Mouse (Mus musculus) B cell, adult 2 months (primary cell): Measurements from ENCODE around the gene Lgr4.

Experiments
- DNase-seq, 2 experiments: peaks; one replicate each; pipeline ENCODE4 v3.0.0; 2022

The Lgr4 gene

DNA sequence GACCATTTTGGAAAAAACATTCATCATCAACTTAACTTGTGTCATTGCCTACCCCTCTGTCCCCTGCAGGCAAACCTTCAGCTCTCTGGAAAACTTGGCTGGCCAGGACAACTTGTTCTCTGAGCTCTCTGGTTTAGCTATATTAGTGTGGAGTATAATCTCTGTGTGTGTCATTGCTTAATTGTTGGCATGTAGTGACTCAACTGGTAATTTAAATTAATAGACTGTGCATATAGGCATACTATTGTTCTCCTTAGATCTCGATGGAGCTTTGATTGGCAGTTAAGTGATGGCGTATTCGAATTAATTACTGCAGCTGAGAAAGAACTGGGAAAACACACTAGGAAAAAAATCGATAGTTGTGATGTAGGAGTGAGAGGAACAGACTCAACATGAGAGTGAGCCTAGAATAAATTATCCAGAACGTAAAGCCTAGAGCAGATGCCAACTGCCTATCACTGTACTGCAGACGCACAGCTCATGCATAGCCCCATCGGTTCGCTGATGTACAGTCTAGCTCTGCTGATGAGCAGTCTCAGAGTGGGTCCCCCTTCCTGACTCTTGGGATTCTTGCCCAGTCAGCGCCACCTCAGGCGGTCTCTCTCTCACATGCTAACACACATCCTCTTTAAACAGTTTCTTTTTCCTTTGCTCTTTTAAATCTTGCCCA is 35.7 kb downstream of the Lgr4 start:
- no peak for DNase-seq

DNA sequence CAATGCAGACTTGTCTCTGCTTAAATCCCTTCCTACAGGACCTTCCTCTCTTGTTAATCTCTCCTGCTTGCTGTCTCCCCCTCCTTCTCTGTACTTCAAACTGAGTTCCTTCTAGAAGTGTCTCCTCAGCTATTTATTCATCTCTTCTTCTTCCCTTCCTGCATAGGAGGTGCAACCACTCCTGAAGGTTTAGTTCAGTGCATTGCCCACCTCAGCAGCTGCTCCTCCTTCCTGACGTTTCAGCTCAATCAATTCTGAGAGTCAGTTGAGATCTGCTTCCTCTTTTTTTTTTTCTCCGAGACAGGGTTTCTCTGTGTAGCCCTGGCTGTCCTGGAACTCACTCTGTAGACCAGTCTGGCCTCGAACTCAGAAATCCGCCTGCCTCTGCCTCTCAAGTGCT is 36.4 kb downstream of the Lgr4 start:
- DNase-seq: no peak

- no peak for DNase-seq
Measured at GRCm38 (mm10) chr2:109955060-109955459, 37.6 kb downstream of the Lgr4 start.

GRCm38 (mm10) chr2:109955910-109956309 is 38.5 kb downstream of the Lgr4 start:
- no peak for DNase-seq

- no peak for DNase-seq
Measured at GRCm38 (mm10) chr2:109956785-109957184, 39.3 kb downstream of the Lgr4 start.

DNA sequence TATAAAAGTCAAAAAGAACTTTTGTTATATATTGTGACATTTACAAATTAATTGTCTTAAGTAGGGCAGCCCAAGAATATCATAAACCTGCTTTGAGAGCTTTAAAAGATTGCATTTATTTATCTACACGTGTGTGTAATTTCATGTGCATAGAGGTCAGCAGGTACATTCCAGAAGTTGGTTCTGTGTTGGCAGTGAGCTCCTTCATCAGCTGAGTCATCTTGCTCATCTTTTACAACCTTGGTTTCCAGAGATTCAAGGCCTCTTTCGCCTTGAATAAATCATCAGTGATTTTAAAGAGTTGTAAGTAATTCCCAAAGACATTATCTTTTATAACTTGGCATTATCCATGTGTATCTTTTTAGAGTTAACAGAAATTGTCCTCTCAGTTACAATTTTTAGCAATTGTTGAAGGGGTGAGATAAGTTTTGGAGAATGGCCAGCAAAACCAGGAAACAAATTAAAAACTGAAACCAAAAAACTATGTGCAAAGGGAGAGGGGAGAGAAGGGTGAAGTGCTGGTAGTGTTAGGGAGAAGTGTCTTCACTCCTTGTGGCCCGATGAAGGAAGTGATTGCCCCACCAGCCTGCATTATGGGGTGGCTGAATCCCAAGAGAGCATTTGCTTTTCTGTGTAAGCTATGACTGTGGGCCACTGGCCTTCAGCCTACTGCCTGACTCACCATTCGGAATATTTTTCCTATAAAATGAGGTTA is 41.4 kb downstream of the Lgr4 start:
- no peak for DNase-seq

- DNase-seq: no peak
Measured at GRCm38 (mm10) chr2:109959407-109960075, 42.1 kb downstream of the Lgr4 start.

DNA sequence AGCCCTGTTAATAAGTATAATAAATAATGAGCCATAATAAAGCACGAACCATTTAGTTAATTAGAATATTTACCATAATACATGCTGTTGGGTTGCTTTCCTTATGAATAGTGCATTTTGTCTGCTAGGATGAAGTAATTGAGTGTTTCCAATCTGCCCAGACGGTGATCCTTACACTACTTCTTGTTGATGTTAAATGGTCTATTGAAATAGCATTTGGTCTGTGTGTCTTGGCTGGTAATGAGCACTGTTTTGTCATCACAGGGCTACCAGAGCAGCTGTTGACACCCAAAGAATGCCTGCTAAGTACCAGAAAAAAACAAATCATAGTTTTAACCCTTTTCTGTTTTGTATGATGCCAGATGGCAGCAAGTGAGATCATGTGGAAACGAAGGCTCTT is 42.8 kb downstream of the Lgr4 start:
- no peak for DNase-seq

GRCm38 (mm10) chr2:109961174-109961573 is 43.7 kb downstream of the Lgr4 start:
- no peak for DNase-seq

GRCm38 (mm10) chr2:109963591-109964258 is 46.3 kb downstream of the Lgr4 start:
- no peak for DNase-seq

- no peak for DNase-seq
Measured at GRCm38 (mm10) chr2:109965753-109966420, 48.4 kb downstream of the Lgr4 start.

GRCm38 (mm10) chr2:109966863-109967262 is 49.4 kb downstream of the Lgr4 start:
- no peak for DNase-seq

GRCm38 (mm10) chr2:109969381-109969780 is 51.9 kb downstream of the Lgr4 start:
- no peak for DNase-seq

GRCm38 (mm10) chr2:109969926-109970532 is 52.6 kb downstream of the Lgr4 start:
- no peak for DNase-seq

- DNase-seq: no peak
Measured at GRCm38 (mm10) chr2:109970744-109971410, 53.4 kb downstream of the Lgr4 start.

DNA sequence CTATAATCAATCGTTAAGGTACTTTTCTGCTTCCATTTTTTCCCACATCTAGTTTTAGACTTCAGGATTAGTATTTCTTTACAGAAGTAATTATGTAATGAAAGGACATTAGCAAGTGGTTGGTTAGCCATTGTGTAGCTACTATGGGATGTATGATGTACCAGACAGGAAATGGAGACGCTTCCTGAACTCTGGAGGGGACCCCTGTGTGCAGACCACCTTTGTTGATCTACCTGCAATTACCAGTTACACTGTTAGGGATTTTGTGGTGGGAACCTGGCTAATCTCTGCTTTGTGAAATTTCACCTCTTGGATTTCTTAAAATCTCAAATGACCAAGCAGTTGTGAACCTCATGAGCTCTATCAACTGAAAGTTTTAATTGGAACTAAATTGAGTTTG is 54.9 kb downstream of the Lgr4 start:
- DNase-seq: no peak

DNA sequence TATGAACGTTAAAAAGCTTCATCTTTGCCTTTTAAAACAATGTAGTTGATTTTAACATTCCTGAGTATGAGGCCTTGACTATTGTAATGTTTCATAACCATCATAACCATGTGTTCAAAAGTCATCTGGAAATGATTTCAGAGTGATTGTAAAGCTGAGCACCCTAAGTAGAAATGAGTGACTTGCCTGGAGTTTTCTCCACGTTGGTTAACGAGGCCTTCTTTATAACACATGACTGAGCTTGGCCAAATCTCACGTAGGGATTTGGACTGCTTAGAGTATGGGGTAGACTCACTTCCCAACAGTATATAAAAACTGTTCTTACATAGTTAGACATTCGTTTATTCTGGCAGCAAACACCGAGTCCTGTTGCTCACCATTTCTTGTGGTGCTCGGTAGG is 55.5 kb downstream of the Lgr4 start:
- DNase-seq: no peak

DNA sequence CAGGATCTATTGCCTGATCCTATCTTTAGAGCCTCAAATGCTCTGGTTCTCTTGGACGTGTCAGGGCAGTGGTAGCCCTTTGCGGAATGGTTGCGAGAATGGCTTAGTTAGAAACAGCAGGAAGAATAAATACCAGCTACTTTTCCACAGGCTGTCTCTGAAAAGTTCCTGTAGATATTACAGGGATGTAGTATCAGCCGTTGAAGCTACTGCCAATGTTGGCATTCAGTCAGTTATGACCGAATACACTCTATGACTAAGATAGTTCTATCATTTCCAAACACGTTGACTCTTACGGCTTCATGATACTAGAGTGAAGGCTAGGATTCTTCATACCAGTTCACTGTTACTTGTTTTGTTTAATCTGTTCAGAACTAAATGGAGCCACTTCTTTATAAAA is 57.4 kb downstream of the Lgr4 start:
- no peak for DNase-seq

- DNase-seq: no peak
Measured at GRCm38 (mm10) chr2:109976181-109976580, 58.7 kb downstream of the Lgr4 start.

DNA sequence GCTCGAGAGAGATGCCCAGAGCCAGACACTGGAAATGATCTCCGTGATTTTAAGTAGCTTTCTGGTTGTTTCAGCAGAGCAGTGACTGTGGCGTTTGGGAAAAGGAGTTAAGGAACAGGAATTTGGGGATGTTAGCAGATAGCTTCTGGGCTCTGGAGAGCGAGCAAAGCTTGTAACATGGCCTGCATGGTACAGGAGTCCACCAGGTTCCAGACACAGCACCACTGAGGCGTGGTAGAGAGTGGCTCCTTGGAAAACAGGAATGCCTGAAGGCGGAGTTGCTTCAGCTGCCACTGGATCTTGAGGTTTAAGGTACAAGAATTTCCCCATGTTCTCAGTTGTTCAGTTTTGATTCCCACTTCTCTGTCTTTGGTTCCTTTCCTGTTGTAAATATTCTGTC is 59.9 kb downstream of the Lgr4 start:
- no peak for DNase-seq

- no peak for DNase-seq
Measured at GRCm38 (mm10) chr2:109979209-109979608, 61.8 kb downstream of the Lgr4 start.

GRCm38 (mm10) chr2:109983435-109983834 is 66.0 kb downstream of the Lgr4 start:
- no peak for DNase-seq
